In genomic region chr4:131977201-131977600, GRCm38 (mm10) we compare ENCODE assay signal across 8 mouse cellular contexts. TPM values are rescaled to one million over a fixed set of nuclear protein-coding genes. Genes with fewer than 3 reads are reported as not detected.
A peak's percentile ranks its signal among the peaks of the same experiment; 100 is the strongest.
DNase-seq lines count a peak whose midpoint lies in the region; ATAC-seq and TF ChIP-seq lines count a peak whose summit lies in the region.
"Had no signal": no experiment of that assay in that cellular context is flagged by ENCODE, and none has a peak within 500 bp of the region (broad histone marks: within the 10 kb centered on the region; RNA-seq: fewer than 3 reads in every experiment).

No protein-coding gene starts in this region.

- no peaks in the 10 kb centered on the region for H3K27me3 ChIP-seq in G1E (ENCODE audit: insufficient read depth, low read length)
- H3K27me3 ChIP-seq in heart, embryonic 12.5 days (replicated peaks): no peaks in the 10 kb centered on the region
- H3K27me3 ChIP-seq: neural tube, embryonic 13.5 days had no signal

- peak; percentile 39 for DNase-seq in G1E (ENCODE audit: low spot score)
- DNase-seq in adrenal gland, postnatal 14 days: peak; percentile 82
- DNase-seq in embryo, embryonic 9.5 days (ENCODE audit: extremely low spot score): peak; percentile 73
- DNase-seq in layer of hippocampus, postnatal 10 days (ENCODE audit: low spot score in 2 of 2): peak; percentile 87 to 89
- peak; percentile 75 for DNase-seq in lung, postnatal 25 days (ENCODE audit: low spot score)
- DNase-seq in spleen, adult 12 weeks (ENCODE audit: low spot score): peak; percentile 55

- peaks cover 92% of the 10 kb centered on the region for H3K36me3 ChIP-seq in G1E (replicated peaks)
- H3K36me3 ChIP-seq in heart, embryonic 12.5 days: peaks cover 56% of the 10 kb centered on the region

- peak; percentile 100 for TF ChIP-seq CTCF in G1E (IDR thresholded peaks at IDR 0.05; ENCODE audit: low read depth, low read length)

- ATAC-seq in G1E (ENCODE audit: extremely low read depth, insufficient number of reproducible peaks, low FRiP score, poor library complexity, severe bottlenecking): no peak
- ATAC-seq in heart, embryonic 12.5 days (ENCODE audit: insufficient number of reproducible peaks, low FRiP score): peak; percentile 48; the same call in 1 of the 2 replicates

- H3K4me2 ChIP-seq in heart, embryonic 12.5 days: no peak overlapping the region
- H3K4me2 ChIP-seq: neural tube, embryonic 13.5 days had no signal

- H3K9ac ChIP-seq in heart, embryonic 12.5 days: no peak overlapping the region
- H3K9ac ChIP-seq: neural tube, embryonic 13.5 days had no signal

- H3K4me1 ChIP-seq in G1E (ENCODE audit: insufficient read depth, low read depth, low read length): peaks cover 6% of the 10 kb centered on the region; the same call in 1 of the 2 replicates
- no peaks in the 10 kb centered on the region for H3K4me1 ChIP-seq in heart, embryonic 12.5 days (replicated peaks)
- H3K4me1 ChIP-seq: neural tube, embryonic 13.5 days had no signal

- H3K9me3 ChIP-seq in G1E (replicated peaks): no peaks in the 10 kb centered on the region
- no peaks in the 10 kb centered on the region for H3K9me3 ChIP-seq in heart, embryonic 12.5 days (replicated peaks)
- H3K9me3 ChIP-seq: neural tube, embryonic 13.5 days had no signal

- 19% methylated on average over 4 of the region's 4 CpGs for WGBS in heart, embryonic 12.5 days

- H3K27ac ChIP-seq in heart, embryonic 12.5 days (ENCODE audit: poor library complexity, severe bottlenecking): no peak overlapping the region
- H3K27ac ChIP-seq: neural tube, embryonic 13.5 days had no signal

- no peak overlapping the region for H3K4me3 ChIP-seq in G1E (ENCODE audit: low read depth, low read length)
- H3K4me3 ChIP-seq in heart, embryonic 12.5 days: no peak overlapping the region
- H3K4me3 ChIP-seq: neural tube, embryonic 13.5 days had no signal

RNA-seq across cellular contexts. Expression of gene Tmem200b, which starts 55.6 kb away (rescaled TPM):
- total RNA-seq in G1E (2014; fragmentation: Nextera tagmentation): not detected in 2 replicates
- total RNA-seq in G1E (2017): 0.06 and 0.22 TPM in 2 replicates
- not detected in 2 replicates for polyA plus RNA-seq in G1E (2012)
- total RNA-seq in adrenal gland, postnatal 14 days (2021): 8.7 TPM in 2 replicates
- 6.9 and 8.2 TPM in 2 replicates for polyA plus RNA-seq in heart, embryonic 12.5 days (2016; fragmentation: Nextera tagmentation; extraction: Ambion mirVana)
- 1 to 10 TPM; 1.8 to 2.4 TPM for total RNA-seq in layer of hippocampus, postnatal 10 days (2021)
